Mouse (Mus musculus) heart, adult 2 months (tissue): Measurements from ENCODE around the gene Csrp2. TPM values are rescaled to one million over a fixed set of nuclear protein-coding genes. Genes with fewer than 3 reads are reported as not detected.

Experiments used
- DNase-seq, 2 experiments: peaks; one replicate each; pipeline ENCODE4 v3.0.0; 2021
- H3K27ac ChIP-seq: fragments of 200-600 bp; 2 replicates; pipeline ENCODE4 v1.8.1; 2022
- H3K27me3 ChIP-seq: fragments of 200-500 bp; 2 replicates; pipeline ENCODE4 v1.6.1; 2012; ENCODE audit warnings: mild to moderate bottlenecking, low read length, inconsistent platforms, mixed read lengths; ENCODE audit not compliant: control insufficient read depth, insufficient read depth
- H3K36me3 ChIP-seq: fragments of 200-500 bp; 2 replicates; pipeline ENCODE4 v1.6.1; 2012; ENCODE audit warnings: low read length, inconsistent platforms; ENCODE audit not compliant: control insufficient read depth, insufficient read depth
- H3K4me1 ChIP-seq: fragments of 200-500 bp; 2 replicates; pipeline ENCODE4 v1.6.1; 2011; ENCODE audit warnings: low read length; ENCODE audit not compliant: control insufficient read depth, insufficient read depth
- H3K4me3 ChIP-seq: fragments of 200-600 bp; 2 replicates; pipeline ENCODE4 v1.8.1; 2022
- H3K79me2 ChIP-seq: fragments of 200-500 bp; replicated peaks from 2 replicates; pipeline ENCODE4 v1.6.1; 2012; ENCODE audit warnings: mild to moderate bottlenecking, inconsistent platforms, low read length, moderate library complexity, mixed read lengths; ENCODE audit not compliant: control insufficient read depth, insufficient read depth
- H3K9ac ChIP-seq: fragments of 200-500 bp; 2 replicates; pipeline ENCODE4 v1.6.1; 2012; ENCODE audit warnings: low read depth, mild to moderate bottlenecking, control low read depth, inconsistent platforms, low read length, mixed read lengths
- CTCF ChIP-seq: fragments of 200-600 bp; IDR thresholded peaks from 2 replicates; pipeline ENCODE4 v1.8.1; 2022; ENCODE audit warnings: antibody characterized with exemption, mild to moderate bottlenecking, moderate library complexity
- EP300 ChIP-seq: fragments of 200-500 bp; IDR thresholded peaks from 2 replicates; pipeline ENCODE4 v1.6.1; 2011; ENCODE audit warnings: low read depth, low read length, control low read depth; ENCODE audit not compliant: insufficient read depth
- POLR2A ChIP-seq: fragments of 200-500 bp; IDR thresholded peaks from 2 replicates; pipeline ENCODE4 v1.6.1; 2011; ENCODE audit warnings: mild to moderate bottlenecking, low read depth, low read length, control low read depth; ENCODE audit not compliant: insufficient read depth
- whole genome bisulfite sequencing: fragments of 180-500 bp; shearing (Covaris S2); methylation state at CpG from one replicate; pipeline ENCODE4 v1.1.7; 2018; 5-methylcytosine and 5-hydroxymethylcytosine counted together
- intact Hi-C: fragments of 180-260 bp; cut with DNase I; formaldehyde crosslinking; loops from one replicate; pipeline ENCODE4 v1.15.1; 2025
- polyA plus RNA-seq: library from polyadenylated mRNA; depleted of rRNA; stranded (reverse); fragments of >200 nt; gene quantifications from 2 replicates; pipeline ENCODE4 v1.2.3, GENCODE M21; 2012
- total RNA-seq, 2 experiments: library from RNA; stranded (reverse); gene quantifications; 2 replicates each; pipeline ENCODE4 v1.2.3; 2021

Csrp2 gene
- total and polyA plus RNA-seq, 3 experiments = 37.0 to 41.6 (median 39.5) TPM

DNA sequence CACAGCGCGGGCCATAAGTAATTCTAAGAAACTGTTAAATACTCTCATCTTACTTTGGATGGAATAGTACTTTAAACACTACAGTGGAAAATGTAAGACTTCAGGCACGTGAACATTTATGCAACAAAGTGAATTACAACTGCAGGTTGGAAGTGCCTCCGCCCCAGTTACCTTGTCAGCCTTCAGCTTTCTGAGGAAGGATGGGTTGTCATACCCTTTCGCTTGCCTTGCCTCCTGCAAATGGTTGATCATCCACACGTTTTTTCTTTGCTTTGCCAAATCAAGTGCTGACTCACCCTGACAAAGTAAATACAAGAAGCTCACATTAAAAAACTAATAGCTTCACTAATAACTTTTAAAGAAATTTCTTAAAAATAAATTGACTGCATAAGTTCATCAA lies 41.3 kb downstream of the Csrp2 start:
- Histone ChIP-seq H3K36me3 (no peaks in the 10 kb centered on the region), H3K27me3 (no peaks in the 10 kb centered on the region), H3K4me1 (no peaks in the 10 kb centered on the region), H3K9ac (no peak overlapping the region), H3K4me3 (no peak overlapping the region), H3K79me2 (no peaks in the 10 kb centered on the region), H3K27ac (no peak overlapping the region)
- intact Hi-C loops = no loop called here
- WGBS = 90% methylated on average over 6 of the region's 6 CpGs
- DNase-seq = no peak
- TF ChIP-seq EP300 = no peak
- no peak for TF ChIP-seq CTCF
- TF ChIP-seq POLR2A = no peak

DNA sequence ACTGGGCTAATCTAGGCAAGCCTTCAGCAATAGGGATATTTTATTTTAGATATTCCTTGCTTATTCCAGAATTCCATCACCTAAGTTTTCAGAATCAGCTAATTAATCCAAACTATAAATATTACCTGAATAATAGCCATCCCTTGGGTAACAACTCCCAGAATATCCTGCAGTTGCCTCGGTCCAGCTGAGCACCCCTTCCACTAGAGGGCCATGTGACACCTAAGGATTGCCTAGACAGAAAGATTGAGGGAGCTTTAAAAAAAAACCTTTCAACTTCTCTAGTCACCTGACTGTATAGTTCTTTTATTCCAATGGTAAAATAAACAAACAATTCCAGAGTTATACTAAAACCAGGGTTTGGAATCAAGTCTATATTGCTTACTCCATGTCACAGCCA lies 42.6 kb downstream of the Csrp2 start:
- Histone ChIP-seq H3K4me3 (no peak overlapping the region), H3K27ac (no peak overlapping the region), H3K27me3 (no peaks in the 10 kb centered on the region), H3K36me3 (no peaks in the 10 kb centered on the region), H3K4me1 (no peaks in the 10 kb centered on the region), H3K9ac (no peak overlapping the region), H3K79me2 (no peaks in the 10 kb centered on the region)
- TF ChIP-seq POLR2A (no peak), EP300 (no peak), CTCF (peak; percentile 65)
- WGBS = 11% methylated on average over 1 of the region's 1 CpGs
- intact Hi-C loops = no loop called here
- DNase-seq = no peak

GRCm38 (mm10) chr10:110971044-110971443 lies 51.5 kb downstream of the Csrp2 start:
- H3K27me3 ChIP-seq = no peaks in the 10 kb centered on the region
- no peak for TF ChIP-seq CTCF
- TF ChIP-seq EP300 = no peak
- no peak for TF ChIP-seq POLR2A
- H3K4me3 ChIP-seq = no peak overlapping the region
- H3K79me2 ChIP-seq = 0 out of 2 replicates have a peak, but pooled peaks cover 3% of the 10 kb centered on the region
- no peaks in the 10 kb centered on the region; the same call in 1 of the 2 replicates for H3K36me3 ChIP-seq
- no peak for DNase-seq
- H3K27ac ChIP-seq = no peak overlapping the region
- H3K4me1 ChIP-seq = no peaks in the 10 kb centered on the region
- no peak overlapping the region for H3K9ac ChIP-seq
- intact Hi-C loops = no loop called here
- 84% methylated on average over 3 of the region's 3 CpGs for WGBS

GRCm38 (mm10) chr10:110971483-110971882 lies 51.9 kb downstream of the Csrp2 start:
- no peak overlapping the region for H3K9ac ChIP-seq
- TF ChIP-seq CTCF = no peak
- no peak for TF ChIP-seq EP300
- TF ChIP-seq POLR2A = no peak
- H3K4me1 ChIP-seq = no peaks in the 10 kb centered on the region
- no peak overlapping the region for H3K4me3 ChIP-seq
- no peaks in the 10 kb centered on the region; the same call in 1 of the 2 replicates for H3K36me3 ChIP-seq
- H3K27ac ChIP-seq = no peak overlapping the region
- no peaks in the 10 kb centered on the region for H3K27me3 ChIP-seq
- no peak for DNase-seq
- 0 out of 2 replicates have a peak, but pooled peaks cover 3% of the 10 kb centered on the region for H3K79me2 ChIP-seq
- intact Hi-C loops = no loop called here
- 62% methylated on average over 6 of the region's 6 CpGs for WGBS

DNA sequence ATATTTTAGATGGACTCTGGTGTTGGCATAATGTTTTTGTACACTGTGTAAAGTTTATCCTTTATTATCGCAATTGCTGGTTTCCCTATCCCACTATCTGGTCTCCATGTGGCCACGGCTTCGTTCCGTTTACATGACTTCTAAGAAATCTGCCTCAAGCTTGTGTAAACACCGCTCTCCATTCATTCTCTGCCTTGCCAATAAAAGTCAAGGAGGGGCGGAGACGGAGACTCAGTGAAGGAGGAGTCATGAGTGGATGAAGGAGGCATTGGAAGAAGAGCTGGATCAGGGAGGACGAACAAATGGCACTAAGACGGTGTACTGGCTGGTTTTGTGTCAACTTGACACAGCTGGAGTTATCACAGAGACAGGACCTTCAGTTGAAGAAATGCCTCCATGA lies 52.4 kb downstream of the Csrp2 start:
- no peak for TF ChIP-seq POLR2A
- no peak for TF ChIP-seq EP300
- no peak for TF ChIP-seq CTCF
- DNase-seq = no peak
- Histone ChIP-seq H3K27me3 (no peaks in the 10 kb centered on the region), H3K36me3 (no peaks in the 10 kb centered on the region; the same call in 1 of the 2 replicates), H3K79me2 (0 out of 2 replicates have a peak, but pooled peaks cover 3% of the 10 kb centered on the region), H3K4me1 (no peaks in the 10 kb centered on the region), H3K4me3 (no peak overlapping the region), H3K27ac (no peak overlapping the region), H3K9ac (no peak overlapping the region)
- intact Hi-C loops = no loop called here
- 74% methylated on average over 9 of the region's 9 CpGs for WGBS

DNA sequence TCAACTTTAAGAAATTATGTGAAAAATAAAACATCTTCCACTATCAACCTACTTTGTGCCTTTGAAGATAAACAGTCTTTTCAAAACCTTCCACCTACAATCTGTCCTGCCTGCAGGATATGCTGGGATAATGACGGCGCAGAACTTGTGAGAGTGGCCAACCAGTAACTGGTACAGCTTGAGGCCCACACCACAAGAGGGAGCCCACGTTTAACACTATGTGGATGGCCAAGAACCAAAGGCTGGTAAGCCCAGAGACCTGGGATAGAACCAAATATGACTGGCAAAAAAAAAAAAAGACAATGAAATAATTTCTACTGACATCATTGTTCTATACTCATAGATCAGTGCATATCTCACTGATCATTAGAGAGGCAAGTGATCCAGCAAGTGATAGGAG lies 54.9 kb downstream of the Csrp2 start:
- Histone ChIP-seq H3K36me3 (no peaks in the 10 kb centered on the region; the same call in 1 of the 2 replicates), H3K4me3 (no peak overlapping the region), H3K27me3 (no peaks in the 10 kb centered on the region), H3K79me2 (0 out of 2 replicates have a peak, but pooled peaks cover 3% of the 10 kb centered on the region), H3K27ac (no peak overlapping the region), H3K9ac (no peak overlapping the region), H3K4me1 (no peaks in the 10 kb centered on the region)
- TF ChIP-seq CTCF (peak; percentile 82), POLR2A (no peak)
- intact Hi-C loops = loop anchor here (2.0 kb wide), 2 partner anchors 56 to 298 kb away; no protein-coding TSS in a partner anchor
- DNase-seq = peak; percentile 35 to 51
- WGBS = 31% methylated on average over 3 of the region's 3 CpGs
